Mouse (Mus musculus): ENCODE measurements around the gene Arl11. TPM values are rescaled to one million over a fixed set of nuclear protein-coding genes. Genes with fewer than 3 reads are reported as not detected.

Arl11 gene
- polyA plus RNA-seq, 1 experiment from 2014 or later = not detected

DNA sequence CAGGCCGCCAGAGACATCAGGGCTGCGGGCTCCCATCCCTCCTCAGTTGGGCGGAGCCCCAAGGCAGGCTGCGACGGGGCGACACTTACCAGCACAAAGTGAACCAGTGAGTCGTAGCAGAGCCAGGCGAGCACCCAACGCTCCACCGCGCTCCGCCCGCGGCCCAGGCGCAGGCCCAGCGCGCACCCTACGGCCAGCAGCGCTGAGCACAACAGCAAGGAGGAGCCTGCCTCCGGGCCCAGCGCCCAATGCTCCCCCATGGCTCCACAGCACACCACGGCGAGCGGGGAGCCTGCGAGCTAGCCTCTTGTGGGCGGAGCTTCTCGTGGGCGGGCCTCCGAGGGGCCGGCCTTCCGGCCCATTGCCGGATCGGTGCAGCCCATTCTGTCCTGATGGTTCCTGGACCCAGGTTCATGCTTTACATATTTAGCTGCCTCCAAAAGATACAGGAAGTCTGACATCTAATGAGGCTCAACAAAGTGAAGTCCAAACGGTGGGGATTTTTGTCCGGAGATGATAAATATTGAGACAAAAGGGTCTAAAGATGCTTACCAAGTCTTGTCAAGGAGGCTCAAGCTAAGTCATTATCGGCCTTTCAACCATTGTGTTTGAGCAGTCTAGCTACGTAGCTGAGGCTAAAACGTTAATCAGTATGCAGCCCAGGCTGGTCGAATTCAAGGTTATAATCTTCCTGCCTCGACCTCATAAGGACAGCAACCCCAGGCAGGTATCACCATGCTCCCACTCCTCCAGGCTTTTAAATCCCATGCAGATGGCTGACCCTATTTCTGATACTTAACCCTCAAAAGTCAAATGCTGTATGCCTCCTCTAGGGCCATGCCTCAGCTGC, 50.8 kb downstream of the Arl11 start, which contains the start of gene Ebpl:
Gene Ebpl, minus strand, starts transcription at position 309 of the 850 bp plus-strand sequence.
- H3K27me3 ChIP-seq = no peaks in the 10 kb centered on the region
- POLR2A ChIA-PET = interaction anchor here (0.7 kb wide), 1 partner anchor 20 kb away, joined by 3 read pairs; no protein-coding TSS in a partner anchor
- in situ Hi-C loops (cut with MboI; ENCODE audit: low pct_unique_long_range_greater_than_20kb) = no loop called here
- ATAC-seq (peak; percentile 94), DNase-seq (ENCODE audit: low read depth, low spot score) (peak; percentile 13)
- CTCF ChIA-PET = interaction anchor here (0.9 kb wide), 1 partner anchor 79 kb away, joined by 3 read pairs; no protein-coding TSS in a partner anchor
- TF ChIP-seq CTCF (IDR thresholded peaks at IDR 0.05) = no peak

DNA sequence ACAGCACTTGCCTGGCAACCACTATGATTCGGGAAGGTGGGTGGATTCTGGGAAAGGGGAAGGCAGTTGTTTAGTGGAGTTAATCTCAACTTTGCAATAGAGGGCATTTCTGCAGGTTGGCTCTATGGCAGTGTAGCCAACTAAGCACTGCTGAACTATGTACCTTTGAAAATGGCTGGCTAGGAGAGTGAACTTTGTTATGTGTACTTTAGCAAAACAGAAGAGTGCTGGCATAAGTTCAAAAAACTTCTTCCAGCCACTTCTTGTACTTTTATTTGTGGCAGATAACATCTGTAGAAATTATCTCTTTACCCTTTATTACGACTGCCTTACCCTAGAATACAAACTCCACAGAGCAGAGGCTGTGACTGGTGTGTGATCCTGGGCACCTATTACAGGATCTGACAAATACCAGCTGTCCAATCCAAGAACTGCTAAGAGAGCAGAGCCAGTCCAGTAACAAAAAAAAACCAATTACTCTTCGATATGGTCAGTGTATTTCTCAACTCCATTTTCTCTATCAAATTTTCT, 51.5 kb downstream of the Arl11 start:
- no peak for TF ChIP-seq CTCF (IDR thresholded peaks at IDR 0.05)
- ChIA-PET POLR2A (no interaction called here), CTCF (no interaction called here)
- no peaks in the 10 kb centered on the region for H3K27me3 ChIP-seq
- ATAC-seq (no peak), DNase-seq (ENCODE audit: low read depth, low spot score) (no peak)
- in situ Hi-C loops (cut with MboI; ENCODE audit: low pct_unique_long_range_greater_than_20kb) = no loop called here

Other genes with a start within 250 kb of the Arl11 start
- gene Sacs, start 171.3 kb upstream of the Arl11 start, polyA plus RNA-seq (2021) = 5.7 TPM
- gene Sgcg, start 51.3 kb upstream of the Arl11 start, polyA plus RNA-seq (2021) = not detected
- 4.0 TPM for gene Ebpl, start 50.7 kb downstream of the Arl11 start, polyA plus RNA-seq (2021)
- gene Kpna3, start 130.1 kb downstream of the Arl11 start, polyA plus RNA-seq (2021) = 37.7 TPM
- 20.9 TPM for gene Spryd7, start 247.1 kb downstream of the Arl11 start, polyA plus RNA-seq (2021)